Mouse (Mus musculus): ENCODE results near the gene Slc13a3.

DNA sequence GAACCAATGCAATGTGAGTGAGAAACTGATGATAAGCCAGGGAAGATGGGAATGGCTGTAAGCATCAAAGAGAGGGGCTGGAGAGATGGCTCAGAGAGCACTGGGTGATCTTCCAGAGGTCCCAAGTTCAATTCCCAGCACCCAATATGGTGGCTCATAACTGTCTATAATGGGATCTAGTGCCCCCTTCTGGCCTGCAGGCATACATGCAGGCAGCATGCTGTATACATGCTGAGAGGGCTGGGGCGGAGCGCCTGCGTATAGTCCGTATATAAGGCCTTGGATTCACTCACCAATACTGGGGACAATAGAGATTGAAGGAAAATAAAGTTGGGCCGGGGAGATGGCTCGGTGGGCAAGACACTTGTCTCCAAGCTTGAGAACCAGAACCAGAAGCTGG lies 109.7 kb downstream of the Slc13a3 start:
- no peak for TF ChIP-seq CTCF (IDR thresholded peaks at IDR 0.05; ENCODE audit: low read depth, low read length)
- no peak for TF ChIP-seq GATA1 (IDR thresholded peaks at IDR 0.05; ENCODE audit: borderline replicate concordance, low read length)
- no peak for TF ChIP-seq TAL1 (conservative IDR thresholded peaks at IDR 0.05; ENCODE audit: low read depth, low read length)
- no peak for TF ChIP-seq POLR2AphosphoS5 (IDR thresholded peaks at IDR 0.05; ENCODE audit: insufficient replicate concordance, low read depth, low read length)

Measured in G1E (cell line).